Mouse (Mus musculus) MN1 (cell line): Measurements from ENCODE around the gene Tango2.
A peak's percentile ranks its signal among the peaks of the same experiment; 100 is the strongest.

ENCODE experiments used
- DNase-seq: peaks from one replicate; pipeline ENCODE4 v3.0.0-alpha.2; 2016; ENCODE audit warnings: low spot score

The Tango2 gene

GRCm38 (mm10) chr16:18383045-18383726 lies 35.3 kb upstream of the Tango2 start:
- peak; percentile 45 for DNase-seq

DNA sequence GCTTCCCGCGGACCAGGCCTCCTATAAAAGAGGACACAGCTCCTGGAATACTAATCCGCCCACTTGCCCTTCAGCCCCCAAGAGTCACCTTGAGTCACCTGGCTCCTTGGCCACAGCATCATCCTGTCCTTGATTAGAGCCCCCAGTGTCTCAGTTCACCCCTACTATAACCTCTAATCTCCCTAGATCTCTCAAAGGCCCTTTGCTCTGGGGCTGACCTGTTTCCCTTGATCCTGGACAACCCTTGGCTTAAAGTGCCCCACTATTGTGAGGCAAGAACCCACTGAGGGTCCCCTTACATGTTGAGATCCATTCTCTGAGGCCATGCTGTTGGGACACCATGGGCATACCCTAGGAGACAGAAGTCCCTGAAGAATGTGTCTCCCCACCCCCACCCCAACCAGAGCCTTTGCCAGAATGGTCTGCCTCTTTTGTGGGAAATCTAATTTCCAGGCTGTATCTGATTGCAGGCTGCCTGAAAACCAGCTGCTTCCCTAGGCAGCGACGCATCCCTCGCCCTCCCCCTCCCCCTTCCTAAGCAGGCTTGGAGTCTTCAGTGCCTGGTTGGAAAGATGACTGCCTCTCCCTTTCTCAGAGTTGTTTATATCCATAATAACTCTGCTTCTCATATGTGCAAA lies 33.8 kb upstream of the Tango2 start:
- DNase-seq, result peak; percentile 85

DNA sequence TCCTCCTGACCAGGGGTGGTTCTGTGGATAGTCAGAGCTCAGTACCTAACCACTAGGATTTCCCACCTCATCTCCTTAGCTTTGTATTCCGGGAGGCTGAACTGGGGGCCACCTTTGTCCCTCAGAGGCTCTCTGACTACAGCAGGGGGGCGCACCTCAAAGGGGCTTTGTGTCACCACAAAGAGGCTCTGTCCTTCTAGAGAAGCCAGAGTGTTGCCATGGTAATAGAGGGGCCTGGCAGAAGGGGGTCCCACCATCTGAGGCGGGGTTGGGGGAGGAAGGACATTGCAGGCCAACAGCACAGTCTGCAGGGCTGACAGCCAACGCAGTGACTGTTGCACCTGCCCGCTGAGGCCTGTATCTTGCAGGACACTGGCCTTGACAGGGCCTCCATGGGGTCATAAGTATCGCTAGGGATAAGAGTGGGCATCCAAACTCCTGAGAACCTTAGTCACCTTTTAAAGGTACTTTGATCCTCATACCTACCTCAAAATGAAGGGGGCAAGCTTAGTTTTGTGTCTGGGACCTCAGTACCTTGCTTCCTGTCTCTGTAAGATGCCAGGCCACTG lies 32.7 kb upstream of the Tango2 start:
- DNase-seq, result no peak

DNA sequence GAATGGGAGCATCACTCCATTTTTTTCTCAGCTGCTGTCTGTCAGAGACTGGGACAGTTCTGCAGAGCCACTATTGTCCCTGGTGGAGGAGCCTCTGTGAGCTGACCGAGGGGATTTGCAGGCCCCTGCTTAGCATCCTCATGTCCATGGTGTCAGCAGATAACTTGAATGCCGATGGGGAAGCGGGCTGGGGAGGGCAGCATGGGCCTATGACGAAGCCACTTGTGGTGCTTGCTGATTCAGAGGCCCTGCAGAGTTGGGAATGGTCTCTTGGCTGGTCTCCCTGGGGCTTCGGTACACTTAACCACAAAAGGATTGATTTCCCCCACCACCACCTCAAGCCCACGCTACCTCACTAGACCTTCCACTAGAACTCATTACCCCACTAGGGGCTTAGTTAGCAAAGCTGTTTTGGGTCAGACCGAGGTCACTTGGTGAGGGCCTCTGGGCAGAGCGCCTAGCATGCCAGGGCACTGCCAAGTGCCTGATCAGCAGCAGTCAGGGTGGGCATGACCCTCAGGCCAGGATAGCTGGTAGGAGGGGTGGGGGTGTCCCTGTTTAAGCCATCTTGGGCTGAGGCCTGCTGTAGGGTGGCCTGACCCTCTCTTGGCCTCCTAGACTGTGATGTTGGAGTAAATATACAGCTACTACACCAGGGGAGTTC lies 31.6 kb upstream of the Tango2 start:
- DNase-seq, result no peak

- no peak for DNase-seq
These were observed 30.6 kb upstream of the Tango2 start for GRCm38 (mm10) chr16:18378489-18378888.

- DNase-seq, result peak; percentile 54
These were observed 29.3 kb upstream of the Tango2 start for GRCm38 (mm10) chr16:18377203-18377602.

- peak; percentile 50 for DNase-seq
These were observed 28.5 kb upstream of the Tango2 start for GRCm38 (mm10) chr16:18376297-18376954.

DNA sequence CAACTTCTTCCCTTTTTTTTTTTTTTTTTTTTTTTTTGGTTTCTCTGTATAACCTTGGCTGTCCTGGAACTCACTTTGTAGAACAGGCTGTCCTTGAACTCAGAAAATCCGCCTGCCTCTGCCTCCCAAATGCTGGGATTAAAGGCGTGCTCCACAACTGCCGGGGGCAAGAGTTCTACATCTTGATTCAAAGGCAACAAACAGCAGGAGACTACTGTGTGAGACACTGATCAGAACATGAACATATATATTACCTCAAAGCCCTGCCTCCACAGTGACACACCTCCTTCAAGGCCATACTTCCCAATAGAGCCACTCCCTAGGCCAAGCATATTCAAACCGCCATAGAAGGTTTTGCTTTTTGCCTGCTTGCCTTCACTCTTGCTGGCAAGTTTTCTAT lies 25.7 kb upstream of the Tango2 start:
- no peak for DNase-seq

- no peak for DNase-seq
These were observed 22.3 kb upstream of the Tango2 start for GRCm38 (mm10) chr16:18370197-18370596.

GRCm38 (mm10) chr16:18366849-18367248 lies 18.9 kb upstream of the Tango2 start:
- no peak for DNase-seq

DNA sequence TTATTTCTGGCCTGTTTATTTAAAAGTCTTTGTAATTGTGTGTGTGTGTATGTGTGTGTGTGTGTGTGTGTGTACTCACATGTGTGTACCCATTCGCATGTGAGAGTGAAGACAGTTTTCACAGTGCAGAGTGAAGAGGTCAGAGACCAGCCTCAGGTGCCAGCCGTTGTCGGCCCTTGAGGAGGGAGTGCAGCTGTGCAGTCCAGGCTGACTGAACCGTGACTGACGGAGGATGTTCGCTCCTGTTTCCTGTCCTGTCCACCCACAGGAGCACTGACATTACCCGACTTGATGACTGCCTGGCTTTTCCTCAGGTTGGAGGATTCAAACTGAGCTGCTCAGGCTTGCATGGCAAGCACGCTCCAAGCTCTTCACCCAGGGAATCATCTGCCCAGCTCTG lies 15.0 kb upstream of the Tango2 start:
- no peak for DNase-seq

- peak; percentile 82 for DNase-seq
These were observed 12.4 kb upstream of the Tango2 start for GRCm38 (mm10) chr16:18360151-18360805.

- no peak for DNase-seq
These were observed 10.1 kb upstream of the Tango2 start for GRCm38 (mm10) chr16:18357977-18358376.

GRCm38 (mm10) chr16:18356961-18357360 lies 9.1 kb upstream of the Tango2 start:
- no peak for DNase-seq

DNA sequence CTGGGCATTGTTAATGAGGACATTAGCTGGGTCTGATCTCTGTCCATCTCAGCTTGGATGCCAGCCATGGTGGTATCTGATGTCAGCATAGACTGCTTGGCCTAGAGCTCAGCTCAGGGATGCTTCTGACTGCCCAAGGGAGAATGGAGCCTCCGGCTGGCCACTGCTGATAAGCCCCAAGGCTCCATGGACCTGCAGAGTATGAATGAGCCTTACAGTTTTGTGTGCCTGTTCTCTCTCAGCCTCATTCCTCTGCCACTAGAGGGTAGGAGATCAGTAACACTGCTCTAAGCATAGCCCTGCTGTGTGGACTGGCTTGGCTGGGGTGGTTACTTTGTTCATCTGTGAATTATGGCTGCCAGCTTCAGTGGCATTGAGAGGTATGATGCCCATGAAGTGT lies 5.2 kb upstream of the Tango2 start:
- DNase-seq, result peak; percentile 79

- peak; percentile 48 for DNase-seq
These were observed 3.6 kb upstream of the Tango2 start for GRCm38 (mm10) chr16:18351313-18352055.

GRCm38 (mm10) chr16:18349761-18350325 lies 1.9 kb upstream of the Tango2 start:
- DNase-seq, result no peak

- peak; percentile 88 for DNase-seq
These were observed 785 bp upstream of the Tango2 start for GRCm38 (mm10) chr16:18348601-18349175.

DNA sequence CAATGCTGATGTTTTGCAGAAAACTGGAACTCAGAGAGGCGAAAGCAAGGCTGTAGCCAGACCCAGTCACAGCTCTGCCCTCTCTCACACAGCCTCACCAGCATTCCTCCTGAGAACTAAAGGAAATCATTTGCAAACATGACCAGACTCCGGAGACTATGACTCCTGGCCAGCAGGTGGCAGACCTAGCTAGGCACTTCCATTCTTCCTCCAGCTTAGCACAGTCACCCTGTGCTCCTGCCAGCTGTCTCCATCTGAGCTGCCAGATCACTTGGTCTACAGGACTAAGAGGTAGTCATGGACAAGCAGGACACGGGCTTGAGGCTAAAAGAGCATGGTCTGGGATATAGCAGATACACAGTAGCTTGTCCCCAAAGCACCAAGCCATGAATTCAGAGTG lies 2.7 kb downstream of the Tango2 start:
- peak; percentile 94 for DNase-seq

GRCm38 (mm10) chr16:18343778-18344177 lies 4.1 kb downstream of the Tango2 start:
- peak; percentile 98 for DNase-seq
